Mouse (Mus musculus) small intestine, adult 2 months (tissue): ENCODE measurements at regions not wholly inside any gene's neighbourhood (a gene's known extent, or its start where the extent isn't known, plus 50 kb on each side); places are given as distances from the start of the nearest gene placed in this dataset.

Source experiments
- H3K27ac ChIP-seq: fragments of 200-500 bp; 2 replicates; pipeline ENCODE4 v1.5.1; 2012; ENCODE audit warnings: low read depth, low read length, control low read depth, inconsistent platforms; ENCODE audit not compliant: insufficient read depth
- H3K27me3 ChIP-seq: fragments of 200-500 bp; 2 replicates; pipeline ENCODE4 v1.6.1; 2012; ENCODE audit warnings: mild to moderate bottlenecking, moderate library complexity, low read length, inconsistent platforms; ENCODE audit not compliant: control insufficient read depth, insufficient read depth
- H3K36me3 ChIP-seq: fragments of 200-500 bp; 2 replicates; pipeline ENCODE4 v1.6.1; 2012; ENCODE audit warnings: mild to moderate bottlenecking, low read length, control low read depth, inconsistent platforms; ENCODE audit not compliant: control insufficient read depth, insufficient read depth
- H3K4me1 ChIP-seq: fragments of 200-500 bp; 2 replicates; pipeline ENCODE4 v1.6.1; 2012; ENCODE audit warnings: low read length, inconsistent platforms, mixed read lengths; ENCODE audit not compliant: control insufficient read depth, insufficient read depth, insufficient read length
- H3K4me3 ChIP-seq: fragments of 200-500 bp; 2 replicates; pipeline ENCODE4 v1.5.1; 2012; ENCODE audit warnings: low read depth, mild to moderate bottlenecking, control low read depth, inconsistent platforms, low read length, moderate library complexity
- CTCF ChIP-seq: fragments of 200-500 bp; IDR thresholded peaks from 2 replicates; pipeline ENCODE4 v1.5.1; 2012; ENCODE audit warnings: low read depth, mild to moderate bottlenecking, control low read depth, inconsistent platforms, low read length, moderate library complexity, mixed read lengths; ENCODE audit not compliant: insufficient replicate concordance, insufficient read length; ENCODE audit errors: extremely low read depth
- POLR2A ChIP-seq: fragments of 200-500 bp; IDR thresholded peaks from 2 replicates; pipeline ENCODE4 v1.6.1; 2012; ENCODE audit warnings: low read depth, mild to moderate bottlenecking, control low read depth, inconsistent platforms, low read length, moderate library complexity
- WGBS: fragments of 180-500 bp; shearing (Covaris S2); methylation state at CpG from one replicate; pipeline ENCODE4 v1.1.7; 2018; 5-methylcytosine and 5-hydroxymethylcytosine counted together

DNA sequence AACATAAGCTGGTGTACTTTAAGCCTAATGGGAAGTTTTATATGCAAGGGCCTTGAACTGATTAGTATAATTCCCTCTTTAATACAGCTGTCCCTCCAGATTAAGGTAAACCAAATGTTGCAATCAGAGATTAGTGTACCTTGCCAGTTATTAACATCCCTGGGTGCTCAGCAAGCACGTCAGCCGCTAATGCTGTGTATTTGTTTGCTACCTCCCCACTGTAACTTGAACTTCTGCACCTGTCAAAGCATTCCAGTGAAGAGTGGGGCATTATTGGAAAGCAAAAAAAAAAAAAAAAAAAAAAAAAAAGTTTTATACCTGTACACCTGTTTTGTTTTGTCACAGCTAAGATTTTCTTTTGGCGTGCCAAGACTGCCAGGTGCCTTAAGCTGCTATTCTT, 53.1 kb upstream of the Zeb2 start:
- no peak overlapping the region for H3K27ac ChIP-seq
- no peak overlapping the region for H3K4me3 ChIP-seq
- WGBS: 56% methylated on average over 3 of the region's 3 CpGs
- H3K36me3 ChIP-seq: no peaks in the 10 kb centered on the region
- no peaks in the 10 kb centered on the region for H3K4me1 ChIP-seq
- no peaks in the 10 kb centered on the region for H3K27me3 ChIP-seq
- no peak for TF ChIP-seq POLR2A
- no peak for TF ChIP-seq CTCF

DNA sequence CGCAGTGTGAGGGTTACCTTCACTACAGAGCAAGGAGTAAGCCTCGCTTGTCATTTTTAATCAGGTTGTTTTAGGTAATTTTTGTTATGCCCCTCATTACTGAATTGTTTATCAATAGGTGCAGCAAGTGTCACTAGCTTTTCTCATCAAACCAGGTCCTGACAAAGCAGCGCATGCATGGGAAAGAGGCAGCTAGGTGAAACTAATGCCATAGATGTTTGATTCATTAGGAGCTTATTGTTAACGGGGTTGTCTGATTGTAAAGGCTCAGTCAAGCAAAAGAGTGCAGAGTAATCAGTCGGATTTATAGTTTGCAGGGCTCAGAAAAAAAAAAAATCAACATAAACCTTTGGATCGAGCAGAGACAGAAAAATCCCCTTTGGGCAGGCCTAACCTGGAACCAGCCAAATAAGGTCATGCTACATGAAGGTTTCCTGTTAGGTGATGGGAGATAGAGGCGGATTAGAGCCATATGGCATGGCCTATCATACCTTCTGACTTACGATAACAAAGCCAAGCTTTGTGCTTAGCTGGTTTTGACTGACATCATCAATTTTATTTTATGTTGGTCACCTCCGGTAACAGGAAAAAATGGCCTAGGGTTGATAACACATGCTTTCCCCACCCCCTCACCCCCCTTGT, 52.4 kb upstream of the Zeb2 start:
- no peak overlapping the region for H3K4me3 ChIP-seq
- H3K36me3 ChIP-seq: no peaks in the 10 kb centered on the region
- WGBS: 79% methylated on average over 9 of the region's 9 CpGs
- H3K27ac ChIP-seq: no peak overlapping the region
- no peaks in the 10 kb centered on the region for H3K4me1 ChIP-seq
- TF ChIP-seq CTCF: no peak
- no peak for TF ChIP-seq POLR2A
- H3K27me3 ChIP-seq: no peaks in the 10 kb centered on the region

DNA sequence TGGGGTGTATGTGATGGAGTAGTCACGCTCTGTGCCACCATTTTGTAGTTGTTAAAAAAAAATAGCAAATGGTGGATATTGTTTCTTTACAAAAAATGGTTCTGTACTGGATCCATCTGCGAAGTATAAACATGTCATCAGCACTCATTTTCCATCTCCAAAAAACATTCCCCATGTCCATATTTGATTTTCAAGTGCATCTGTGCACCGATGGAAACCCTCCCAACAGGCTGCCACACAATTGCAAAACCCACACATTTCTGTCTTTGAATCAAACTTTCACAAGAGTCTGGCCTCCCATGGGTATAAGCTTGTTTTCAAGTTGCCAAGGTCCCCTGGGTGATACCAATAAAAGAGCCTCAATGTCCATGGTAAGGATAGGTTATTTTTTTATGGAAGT, 51.4 kb upstream of the Zeb2 start:
- H3K4me1 ChIP-seq: no peaks in the 10 kb centered on the region
- H3K27ac ChIP-seq: no peak overlapping the region
- no peaks in the 10 kb centered on the region for H3K27me3 ChIP-seq
- no peak overlapping the region for H3K4me3 ChIP-seq
- H3K36me3 ChIP-seq: no peaks in the 10 kb centered on the region
- TF ChIP-seq POLR2A (no peak), CTCF (no peak)
- WGBS: 88% methylated on average over 3 of the region's 3 CpGs
